Mouse (Mus musculus) lung, adult 2 months (tissue): ENCODE results near the gene Hax1.

Experiments used
- CTCF ChIP-seq: fragments of 200-500 bp; IDR thresholded peaks from 2 replicates; pipeline ENCODE4 v1.5.1; 2011; ENCODE audit warnings: mild to moderate bottlenecking, low read length, control low read depth; ENCODE audit not compliant: insufficient read depth
- POLR2A ChIP-seq: fragments of 200-500 bp; IDR thresholded peaks from 2 replicates; pipeline ENCODE4 v1.6.1; 2011; ENCODE audit warnings: low read depth, mild to moderate bottlenecking, control low read depth, low read length, borderline replicate concordance; ENCODE audit errors: extremely low read depth

- no peak for TF ChIP-seq CTCF
- TF ChIP-seq POLR2A = no peak
These were observed 1.2 kb upstream of the Hax1 start for GRCm38 (mm10) chr3:89999830-90000229.
